Mouse (Mus musculus): Measurements from ENCODE around the gene Hnrnph2. TPM values are rescaled to one million over a fixed set of nuclear protein-coding genes. Genes with fewer than 3 reads are reported as not detected.
A peak's percentile ranks its signal among the peaks of the same experiment; 100 is the strongest.

Hnrnph2 gene
- total RNA-seq, 1 experiment from 2014 or later, result 207 TPM

DNA sequence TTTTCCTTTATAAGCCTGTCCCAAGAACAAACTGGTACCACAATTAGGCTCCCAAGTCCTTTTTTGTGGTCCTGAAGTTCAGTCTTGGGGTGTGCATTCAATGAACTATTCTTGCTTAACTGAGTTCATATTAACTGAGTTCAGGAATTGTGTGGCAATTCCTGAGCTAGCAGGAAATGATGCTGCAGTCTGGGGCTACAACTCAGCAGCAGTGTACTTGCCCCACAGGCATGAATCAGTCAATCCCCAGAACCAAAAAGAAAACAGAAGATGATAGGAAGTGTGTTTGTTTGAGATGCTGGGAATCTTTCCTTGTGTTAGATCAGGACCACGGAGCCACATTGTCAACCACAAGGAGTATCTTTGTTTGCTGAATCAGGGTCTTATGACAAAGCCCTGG lies 51.1 kb downstream of the Hnrnph2 start:
- ATAC-seq (replicated peaks in 1 of 2; ENCODE audit: insufficient read depth in 1 of 2, low FRiP score in 2 of 2, low TSS enrichment in 1 of 2, low read depth in 1 of 2, poor library complexity in 2 of 2, severe bottlenecking in 2 of 2), result peak in 1 of 2 experiments; percentile 32; a peak in 1 of 4 replicates

Other genes starting within 250 kb of the Hnrnph2 start
- gene Drp2, start 196.6 kb upstream of the Hnrnph2 start, total RNA-seq (2017), result 0.25 TPM in 1 of 2 replicates, not detected in the other
- not detected in 2 replicates for gene Taf7l, start 124.7 kb upstream of the Hnrnph2 start, total RNA-seq (2017)
- 102 and 112 TPM in 2 replicates for gene Timm8a1, start 59.3 kb upstream of the Hnrnph2 start, total RNA-seq (2017)
- 79.2 and 79.9 TPM in 2 replicates for gene Btk, start 17.6 kb upstream of the Hnrnph2 start, total RNA-seq (2017)
- gene Rpl36a, start 15.5 kb upstream of the Hnrnph2 start, total RNA-seq (2017), result 6,877 and 7,031 TPM in 2 replicates
- 7.3 and 7.7 TPM in 2 replicates for gene Gla, start 54 bp upstream of the Hnrnph2 start, total RNA-seq (2017)
- 9.0 and 9.6 TPM in 2 replicates for gene Armcx4, start 85.3 kb downstream of the Hnrnph2 start, total RNA-seq (2017)
- 43.8 and 48.8 TPM in 2 replicates for gene Armcx1, start 116.8 kb downstream of the Hnrnph2 start, total RNA-seq (2017)
- 23.5 and 33.5 TPM in 2 replicates for gene Armcx6, start 150.2 kb downstream of the Hnrnph2 start, total RNA-seq (2017)
- 27.4 and 31.6 TPM in 2 replicates for gene Armcx3, start 155.4 kb downstream of the Hnrnph2 start, total RNA-seq (2017)
- gene Armcx2, start 208.0 kb downstream of the Hnrnph2 start, total RNA-seq (2017), result 18.5 and 24.4 TPM in 2 replicates

All from hematopoietic stem cell, adult 5-6 weeks (primary cell).